Mouse (Mus musculus): ENCODE measurements at regions not wholly inside any gene's neighbourhood (a gene's known extent, or its start where the extent isn't known, plus 50 kb on each side); places are given as distances from the start of the nearest gene placed in this dataset.
"Not testable (repeated sequence)": the region's sequence is repeated elsewhere in the genome, so short reads cannot be mapped to it uniquely, and the experiment has no call there.

GRCm38 (mm10) chr4:71489788-71490187 is 268.0 kb downstream of the Gm11232 start:
- H3K9me3 ChIP-seq, result no peaks in the 10 kb centered on the region
- WGBS, result 85% methylated on average over 2 of the region's 2 CpGs
- no peak overlapping the region for H3K4me3 ChIP-seq
- peaks cover 18% of the 10 kb centered on the region for H3K4me1 ChIP-seq (replicated peaks)
- peaks cover 3% of the 10 kb centered on the region; the same call in 1 of the 2 replicates for H3K27me3 ChIP-seq (ENCODE audit: insufficient read depth, poor library complexity, severe bottlenecking)
- no peak overlapping the region for H3K27ac ChIP-seq
- no peaks in the 10 kb centered on the region for H3K36me3 ChIP-seq
- no peak for DNase-seq (ENCODE audit: low spot score)

DNA sequence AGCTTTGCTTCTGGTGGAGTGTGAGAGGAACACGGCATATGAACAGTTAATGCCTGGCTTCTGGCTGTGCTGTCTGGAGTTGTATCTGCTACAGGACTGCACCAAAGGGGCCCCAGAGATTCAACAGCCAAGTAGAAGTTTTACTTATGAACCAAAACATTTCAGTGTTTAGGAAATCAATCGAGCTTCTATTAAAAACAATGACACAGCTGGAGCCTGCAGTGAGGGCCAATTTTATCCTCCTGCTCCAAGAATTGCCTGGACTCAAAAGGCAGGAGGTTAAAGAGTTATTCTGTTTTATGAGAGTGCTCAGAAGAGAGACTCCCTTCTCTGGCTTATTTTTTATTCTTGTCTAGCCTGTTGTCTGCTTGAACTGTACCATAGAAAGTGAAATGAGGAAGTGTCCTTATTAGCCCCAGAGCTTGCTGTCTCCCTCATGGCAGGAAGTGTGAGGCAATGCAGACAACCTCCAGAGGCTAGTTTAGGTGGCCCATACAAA is 269.1 kb downstream of the Gm11232 start:
- Histone ChIP-seq H3K4me1 (replicated peaks) (peaks cover 29% of the 10 kb centered on the region), H3K27ac (no peak overlapping the region), H3K9me3 (no peaks in the 10 kb centered on the region), H3K4me3 (no peak overlapping the region), H3K36me3 (no peaks in the 10 kb centered on the region), H3K27me3 (ENCODE audit: insufficient read depth, poor library complexity, severe bottlenecking) (peaks cover 3% of the 10 kb centered on the region; the same call in 1 of the 2 replicates)
- DNase-seq (ENCODE audit: low spot score), result peak; percentile 6
- WGBS, result 35% methylated on average over 2 of the region's 2 CpGs

DNA sequence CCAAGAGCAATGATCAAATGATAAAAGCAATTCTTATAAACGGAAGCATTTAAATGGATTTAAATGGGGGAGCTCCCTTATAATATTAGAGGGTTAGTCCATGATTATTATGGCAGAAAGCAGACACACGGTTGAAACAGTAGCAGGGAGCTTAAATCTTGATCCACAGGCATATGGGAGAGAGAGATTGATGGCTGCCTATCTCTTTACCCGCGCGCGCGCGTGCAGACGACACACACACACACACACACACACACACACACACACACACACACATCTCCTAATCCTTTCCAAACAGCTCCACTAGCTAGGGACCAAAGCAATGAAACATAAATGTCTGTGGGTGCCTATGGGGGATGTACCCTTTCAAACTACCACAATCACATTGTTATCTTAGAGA is 269.7 kb downstream of the Gm11232 start:
- peaks cover 3% of the 10 kb centered on the region; the same call in 1 of the 2 replicates for H3K27me3 ChIP-seq (ENCODE audit: insufficient read depth, poor library complexity, severe bottlenecking)
- 95% methylated on average over 9 of the region's 9 CpGs for WGBS
- peaks cover 36% of the 10 kb centered on the region for H3K4me1 ChIP-seq (replicated peaks)
- no peaks in the 10 kb centered on the region for H3K36me3 ChIP-seq
- no peak overlapping the region for H3K27ac ChIP-seq
- no peak for DNase-seq (ENCODE audit: low spot score)
- H3K4me3 ChIP-seq, result no peak overlapping the region
- H3K9me3 ChIP-seq, result no peaks in the 10 kb centered on the region

DNA sequence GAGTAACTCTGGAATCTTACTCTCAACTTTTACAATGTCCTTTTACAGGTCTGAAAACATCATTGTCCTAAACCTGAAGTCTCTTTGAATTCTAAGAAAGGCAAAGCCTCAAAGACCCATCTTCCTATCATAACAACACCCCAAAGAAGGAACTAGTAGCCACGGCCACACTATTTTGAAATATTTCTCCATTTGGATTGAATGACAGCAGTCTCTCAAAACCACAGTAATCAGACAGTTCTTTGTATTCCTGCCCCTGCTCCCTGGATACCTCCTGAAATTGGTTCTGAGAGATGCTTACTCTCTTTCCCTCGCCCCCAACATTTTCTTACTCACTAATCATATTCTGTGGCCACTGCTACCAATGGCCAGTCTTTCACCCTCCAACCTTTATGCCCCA is 276.8 kb downstream of the Gm11232 start:
- peaks cover 45% of the 10 kb centered on the region for H3K4me1 ChIP-seq (replicated peaks)
- 0 out of 2 replicates have a peak, but pooled peaks cover 7% of the 10 kb centered on the region for H3K27me3 ChIP-seq (ENCODE audit: insufficient read depth, poor library complexity, severe bottlenecking)
- no peak for DNase-seq (ENCODE audit: low spot score)
- WGBS, result 81% methylated on average over 2 of the region's 2 CpGs
- H3K36me3 ChIP-seq, result no peaks in the 10 kb centered on the region
- no peak overlapping the region for H3K27ac ChIP-seq
- no peak overlapping the region for H3K4me3 ChIP-seq
- H3K9me3 ChIP-seq, result no peaks in the 10 kb centered on the region

DNA sequence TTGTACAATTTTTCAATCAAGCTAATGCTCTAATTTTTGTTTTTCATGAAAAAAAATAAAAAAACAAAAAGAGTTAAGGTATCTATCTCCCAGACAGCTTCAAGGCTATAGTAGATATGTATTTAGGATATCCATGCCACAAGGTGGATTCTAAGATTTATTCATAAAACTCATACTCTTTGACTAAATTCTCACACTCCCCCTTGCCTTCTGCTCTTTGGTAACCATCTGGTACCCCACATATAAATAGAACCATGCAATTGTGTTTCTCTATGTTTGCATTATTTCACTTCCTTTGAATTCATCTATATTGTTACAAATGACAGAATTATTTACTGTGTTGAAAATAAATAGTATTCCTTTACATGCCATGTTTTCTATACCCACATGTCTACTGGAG is 287.2 kb downstream of the Gm11232 start:
- no peak overlapping the region for H3K4me3 ChIP-seq
- no peaks in the 10 kb centered on the region for H3K36me3 ChIP-seq
- H3K4me1 ChIP-seq (replicated peaks), result no peaks in the 10 kb centered on the region
- no peaks in the 10 kb centered on the region for H3K9me3 ChIP-seq
- no peaks in the 10 kb centered on the region for H3K27me3 ChIP-seq (ENCODE audit: insufficient read depth, poor library complexity, severe bottlenecking)
- no peak overlapping the region for H3K27ac ChIP-seq
- no peak for DNase-seq (ENCODE audit: low spot score)

DNA sequence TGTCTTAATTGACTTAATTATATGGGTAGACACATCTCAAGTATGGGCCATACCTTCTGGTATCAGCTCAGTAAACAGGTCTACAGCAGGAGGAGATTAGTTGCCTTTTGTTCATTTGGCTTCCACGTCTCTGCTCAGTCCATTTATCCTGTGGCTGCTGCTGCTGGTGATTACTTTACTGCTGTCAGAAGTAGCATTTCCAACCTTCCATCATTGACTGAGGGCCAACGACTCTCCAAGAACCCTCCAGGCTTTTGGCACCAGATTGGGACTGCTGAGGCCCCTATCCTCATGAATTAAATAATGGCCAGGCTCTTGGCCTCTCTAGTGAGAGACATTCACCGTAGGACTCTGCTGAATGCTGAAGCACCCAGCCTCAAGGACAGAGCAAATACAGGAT is 303.0 kb downstream of the Gm11232 start:
- no peaks in the 10 kb centered on the region for H3K27me3 ChIP-seq (ENCODE audit: insufficient read depth, poor library complexity, severe bottlenecking)
- no peaks in the 10 kb centered on the region for H3K36me3 ChIP-seq
- no peak for DNase-seq (ENCODE audit: low spot score)
- no peaks in the 10 kb centered on the region for H3K9me3 ChIP-seq
- no peaks in the 10 kb centered on the region for H3K4me1 ChIP-seq (replicated peaks)
- WGBS, result 76% methylated on average over 3 of the region's 3 CpGs
- H3K27ac ChIP-seq, result no peak overlapping the region
- no peak overlapping the region for H3K4me3 ChIP-seq

DNA sequence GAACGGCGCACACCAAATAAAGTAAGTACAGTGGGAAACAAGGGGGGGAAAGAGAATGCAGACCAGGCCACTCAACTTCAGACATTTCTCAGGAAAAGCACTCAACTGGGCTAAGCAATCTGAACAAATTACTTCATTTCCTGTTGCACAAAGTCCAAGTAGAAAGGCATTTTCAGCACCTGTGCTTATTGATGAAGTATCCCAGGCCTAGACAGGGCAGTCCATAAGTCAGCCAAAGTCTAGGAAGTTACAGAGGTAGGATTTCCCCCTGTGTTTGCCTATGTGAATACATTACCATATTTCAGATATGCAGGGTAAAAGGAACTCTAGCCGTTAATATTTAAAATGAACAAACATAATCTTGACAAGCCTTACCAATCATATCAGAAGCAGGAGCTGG is 304.3 kb downstream of the Gm11232 start:
- DNase-seq (ENCODE audit: low spot score), result no peak
- Histone ChIP-seq H3K4me1 (replicated peaks) (no peaks in the 10 kb centered on the region), H3K27ac (no peak overlapping the region), H3K4me3 (no peak overlapping the region), H3K27me3 (ENCODE audit: insufficient read depth, poor library complexity, severe bottlenecking) (no peaks in the 10 kb centered on the region), H3K9me3 (no peaks in the 10 kb centered on the region), H3K36me3 (no peaks in the 10 kb centered on the region)
- 97% methylated on average over 3 of the region's 3 CpGs for WGBS

- Histone ChIP-seq H3K27ac (no peak overlapping the region), H3K27me3 (ENCODE audit: insufficient read depth, poor library complexity, severe bottlenecking) (no peaks in the 10 kb centered on the region), H3K4me1 (replicated peaks) (no peaks in the 10 kb centered on the region), H3K9me3 (no peaks in the 10 kb centered on the region), H3K36me3 (no peaks in the 10 kb centered on the region), H3K4me3 (no peak overlapping the region)
- WGBS, result 88% methylated on average over 2 of the region's 2 CpGs
- DNase-seq (ENCODE audit: low spot score), result no peak
These were observed 311.3 kb downstream of the Gm11232 start for GRCm38 (mm10) chr4:71446461-71446860.

GRCm38 (mm10) chr4:71431245-71431929 is 326.4 kb downstream of the Gm11232 start:
- WGBS, result 87% methylated on average over 3 of the region's 3 CpGs
- no peak overlapping the region for H3K27ac ChIP-seq
- H3K4me1 ChIP-seq (replicated peaks), result no peaks in the 10 kb centered on the region
- DNase-seq (ENCODE audit: low spot score), result no peak
- H3K9me3 ChIP-seq, result no peaks in the 10 kb centered on the region
- H3K27me3 ChIP-seq (ENCODE audit: insufficient read depth, poor library complexity, severe bottlenecking), result no peaks in the 10 kb centered on the region
- no peaks in the 10 kb centered on the region for H3K36me3 ChIP-seq
- H3K4me3 ChIP-seq, result no peak overlapping the region

DNA sequence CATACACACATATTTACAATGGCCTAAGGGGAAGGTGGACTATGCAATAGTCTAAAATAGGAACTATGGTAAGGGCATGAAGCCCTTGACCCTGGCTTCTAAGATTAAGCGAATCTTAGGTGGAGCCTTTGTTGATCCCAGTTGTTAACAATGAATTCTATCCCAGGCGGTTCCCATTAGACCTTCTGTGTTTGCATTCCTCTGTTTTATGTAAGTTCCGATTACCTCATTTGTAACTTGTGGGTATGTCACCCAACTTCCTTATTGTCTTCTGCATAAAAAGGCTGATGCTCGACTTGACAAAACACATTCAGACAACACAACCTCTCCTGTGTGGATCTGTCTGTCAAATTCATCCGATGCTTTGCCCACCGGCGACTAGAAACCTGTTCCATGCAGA is 335.6 kb downstream of the Gm11232 start:
- not testable (repeated sequence) for DNase-seq (ENCODE audit: low spot score); H3K27me3 ChIP-seq (ENCODE audit: insufficient read depth, poor library complexity, severe bottlenecking); H3K4me3 ChIP-seq; H3K27ac ChIP-seq; H3K9me3 ChIP-seq; H3K4me1 ChIP-seq (replicated peaks); H3K36me3 ChIP-seq
- WGBS, result 89% methylated on average over 7 of the region's 7 CpGs

DNA sequence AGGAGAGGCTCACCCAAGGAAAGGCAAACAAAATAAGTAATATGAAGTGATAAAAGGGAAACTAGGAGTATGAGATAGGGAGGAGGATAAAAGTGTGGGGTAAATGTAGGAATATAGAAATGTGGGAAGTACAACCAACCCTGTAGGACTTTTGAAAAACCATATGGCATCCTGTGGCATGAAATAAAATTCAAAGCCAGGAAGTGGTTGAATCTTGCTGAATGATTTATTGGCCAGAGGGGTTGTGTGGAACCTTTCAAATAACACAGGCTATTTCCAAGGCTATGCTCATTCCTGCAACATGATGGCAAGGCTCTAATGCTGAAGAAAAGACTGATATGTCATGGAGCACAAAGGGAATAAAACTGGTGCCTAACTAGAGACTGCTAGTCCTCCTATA is 347.9 kb downstream of the Gm11232 start:
- Histone ChIP-seq H3K36me3 (no peaks in the 10 kb centered on the region), H3K9me3 (no peaks in the 10 kb centered on the region), H3K4me1 (replicated peaks) (no peaks in the 10 kb centered on the region), H3K27ac (no peak overlapping the region), H3K27me3 (ENCODE audit: insufficient read depth, poor library complexity, severe bottlenecking) (no peaks in the 10 kb centered on the region), H3K4me3 (no peak overlapping the region)
- DNase-seq (ENCODE audit: low spot score), result no peak

DNA sequence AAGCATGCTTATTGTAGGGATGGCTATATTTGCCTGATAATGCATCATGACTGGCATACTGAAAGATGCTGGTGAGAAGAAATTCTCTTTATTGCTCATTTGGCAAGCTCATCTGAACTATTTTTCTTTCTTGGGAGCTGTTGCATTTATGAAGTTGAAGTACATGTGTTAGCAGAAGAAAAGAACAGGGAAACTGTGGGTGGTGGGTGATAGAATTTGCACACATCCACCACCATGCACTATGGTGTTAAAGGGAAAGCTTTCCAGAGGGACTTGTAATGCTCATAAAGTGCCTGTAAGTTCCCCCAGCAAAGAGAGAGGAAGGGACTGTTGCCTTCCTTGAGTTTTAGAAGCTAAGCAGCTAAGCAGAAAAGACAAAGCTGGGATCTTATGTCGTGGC is 367.3 kb downstream of the Gm11232 start:
- Histone ChIP-seq H3K27ac (no peak overlapping the region), H3K36me3 (no peaks in the 10 kb centered on the region), H3K4me1 (replicated peaks) (no peaks in the 10 kb centered on the region), H3K9me3 (no peaks in the 10 kb centered on the region), H3K27me3 (ENCODE audit: insufficient read depth, poor library complexity, severe bottlenecking) (no peaks in the 10 kb centered on the region), H3K4me3 (no peak overlapping the region)
- DNase-seq (ENCODE audit: low spot score), result no peak
- WGBS, result 89% methylated on average over 1 of the region's 1 CpGs

DNA sequence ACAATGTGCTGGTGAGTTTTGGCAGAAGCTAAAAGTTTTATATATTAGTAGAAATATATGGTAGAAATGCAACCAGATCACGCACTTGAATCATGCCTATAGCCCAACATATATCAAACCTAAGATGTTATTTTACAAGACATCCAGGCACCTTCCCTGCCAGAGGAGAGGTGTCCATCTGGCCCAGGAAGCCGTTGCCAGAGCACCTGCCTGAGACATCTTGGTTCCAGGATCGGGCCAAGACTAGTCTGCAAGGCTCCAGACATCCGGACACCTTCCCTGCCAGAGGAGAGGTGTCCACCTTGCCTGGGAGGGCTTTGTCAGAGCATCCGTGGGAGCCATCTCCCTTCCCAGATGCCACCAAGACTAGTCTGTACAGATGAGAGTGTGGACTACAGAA is 388.5 kb downstream of the Gm11232 start:
- Histone ChIP-seq H3K27me3 (ENCODE audit: insufficient read depth, poor library complexity, severe bottlenecking) (no peaks in the 10 kb centered on the region), H3K4me1 (replicated peaks) (no peaks in the 10 kb centered on the region), H3K4me3 (no peak overlapping the region), H3K9me3 (0 out of 2 replicates have a peak, but pooled peaks cover 3% of the 10 kb centered on the region), H3K36me3 (no peaks in the 10 kb centered on the region), H3K27ac (no peak overlapping the region)
- WGBS, result 92% methylated on average over 5 of the region's 5 CpGs
- no peak for DNase-seq (ENCODE audit: low spot score)

DNA sequence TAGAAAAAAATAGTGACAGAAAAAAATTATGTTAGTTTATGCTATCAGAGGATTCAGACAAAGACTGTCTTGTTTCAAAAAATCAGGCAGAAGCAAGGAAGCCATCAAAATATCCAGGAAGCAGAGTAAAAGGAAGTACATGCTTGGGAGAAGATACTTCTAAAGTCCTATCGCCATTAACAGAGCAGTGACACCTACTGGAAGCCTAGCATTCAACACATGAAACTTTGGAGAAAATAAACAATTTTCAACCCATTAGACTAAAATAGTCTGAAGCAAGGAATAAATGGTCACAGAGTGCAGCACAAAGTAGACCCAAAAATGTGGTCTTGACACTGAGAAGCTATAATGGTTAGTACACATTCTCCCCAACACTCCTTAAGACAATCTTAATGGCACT is 394.0 kb downstream of the Gm11232 start:
- Histone ChIP-seq H3K36me3 (no peaks in the 10 kb centered on the region), H3K9me3 (no peaks in the 10 kb centered on the region), H3K4me1 (replicated peaks) (no peaks in the 10 kb centered on the region), H3K4me3 (no peak overlapping the region), H3K27ac (no peak overlapping the region), H3K27me3 (ENCODE audit: insufficient read depth, poor library complexity, severe bottlenecking) (no peaks in the 10 kb centered on the region)
- 78% methylated on average over 1 of the region's 1 CpGs for whole genome bisulfite sequencing
- DNase-seq (ENCODE audit: low spot score), result no peak
